Mouse (Mus musculus): Measurements from ENCODE around the gene Rbp1. TPM values are rescaled to one million over a fixed set of nuclear protein-coding genes. Genes with fewer than 3 reads are reported as not detected.
A peak's percentile ranks its signal among the peaks of the same experiment; 100 is the strongest.

The Rbp1 gene
- polyA plus RNA-seq, 1 experiment from 2014 or later: 37.0 TPM

DNA sequence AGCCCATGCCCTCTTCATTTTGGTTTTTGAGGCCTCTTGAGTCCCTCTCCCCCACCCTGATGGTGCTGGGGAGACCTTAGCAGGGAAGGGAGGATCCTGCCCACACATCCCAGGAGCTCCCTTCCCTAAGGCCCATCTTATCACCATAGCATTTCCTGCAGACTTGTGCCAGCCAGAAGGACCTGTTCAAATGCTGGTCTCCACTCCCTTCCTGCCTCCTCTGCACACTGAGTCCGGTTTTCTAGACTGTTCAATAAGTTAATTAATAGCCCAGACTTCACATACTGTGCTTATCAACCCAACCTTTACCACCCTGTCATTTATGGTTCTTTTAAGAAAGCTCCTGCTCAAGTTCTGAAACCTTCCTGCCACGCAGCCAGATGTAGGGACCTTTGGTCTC, 43.9 kb downstream of the Rbp1 start:
- no peaks in the 10 kb centered on the region for H3K9me3 ChIP-seq (replicated peaks)
- no peaks in the 10 kb centered on the region for H3K36me3 ChIP-seq
- H3K4me2 ChIP-seq: no peak overlapping the region
- peaks cover 6% of the 10 kb centered on the region; the same call in 1 of the 2 replicates for H3K4me1 ChIP-seq
- H3K27ac ChIP-seq: no peak overlapping the region
- ATAC-seq: no peak
- H3K9ac ChIP-seq: no peak overlapping the region
- 46% methylated on average over 2 of the region's 2 CpGs for WGBS (ENCODE audit: insufficient replicate concordance)
- no peaks in the 10 kb centered on the region for H3K27me3 ChIP-seq (replicated peaks)
- H3K4me3 ChIP-seq: no peak overlapping the region

DNA sequence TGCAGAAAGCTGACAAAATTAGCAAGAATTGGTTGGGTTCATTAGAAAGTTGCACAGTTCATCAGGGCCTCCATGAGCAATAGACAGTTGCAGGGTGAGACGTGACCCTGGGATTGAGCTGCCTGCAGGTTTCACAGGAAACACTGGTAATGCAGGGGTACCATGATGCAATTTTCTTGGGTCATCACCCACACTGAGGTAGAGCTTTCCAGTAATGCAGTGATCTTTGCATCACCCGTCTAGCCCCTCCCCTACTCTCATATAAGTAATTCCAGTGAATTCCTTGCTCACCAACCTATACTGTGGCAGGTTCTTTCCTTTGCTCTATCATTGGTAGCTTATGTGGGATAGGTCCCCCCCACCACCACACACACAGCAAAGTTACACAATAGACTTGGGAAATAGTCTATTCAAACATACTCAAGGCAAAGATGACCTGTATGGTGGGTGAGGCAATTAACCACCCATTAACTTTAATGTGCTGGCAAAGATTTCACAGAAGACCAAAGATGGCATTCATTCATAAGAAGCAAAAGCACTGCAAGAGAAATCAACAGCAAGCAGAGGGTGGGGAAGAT, 57.5 kb downstream of the Rbp1 start:
- no peak for ATAC-seq
- Histone ChIP-seq H3K4me1 (0 out of 2 replicates have a peak, but pooled peaks cover 2% of the 10 kb centered on the region), H3K36me3 (no peaks in the 10 kb centered on the region), H3K27ac (no peak overlapping the region), H3K4me2 (no peak overlapping the region), H3K27me3 (replicated peaks) (no peaks in the 10 kb centered on the region), H3K9ac (no peak overlapping the region), H3K4me3 (no peak overlapping the region), H3K9me3 (replicated peaks) (no peaks in the 10 kb centered on the region)
- WGBS (ENCODE audit: insufficient replicate concordance): 78% methylated on average over 2 of the region's 2 CpGs

DNA sequence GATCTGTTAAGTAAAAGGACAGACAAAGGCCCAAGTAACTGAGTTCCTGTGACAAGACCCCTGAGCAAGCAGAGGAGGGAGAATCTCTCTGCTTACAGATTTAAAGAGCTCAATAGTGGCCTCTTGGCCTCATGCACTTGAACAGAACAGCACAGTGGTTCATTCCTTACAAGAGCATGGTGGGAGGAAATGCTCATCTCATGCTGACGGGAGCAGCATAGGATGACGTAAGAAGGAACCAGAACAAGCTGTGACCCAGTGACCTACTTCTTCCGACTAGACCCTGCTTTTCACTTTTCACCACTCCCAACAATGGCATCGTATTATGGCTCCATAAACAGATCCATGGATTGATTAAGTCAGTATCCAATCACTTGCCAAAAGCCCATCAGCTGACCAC, 59.5 kb downstream of the Rbp1 start:
- no peak overlapping the region for H3K9ac ChIP-seq
- no peak overlapping the region for H3K27ac ChIP-seq
- 66% methylated on average over 4 of the region's 4 CpGs for WGBS (ENCODE audit: insufficient replicate concordance)
- no peak overlapping the region for H3K4me3 ChIP-seq
- H3K4me1 ChIP-seq: 0 out of 2 replicates have a peak, but pooled peaks cover 6% of the 10 kb centered on the region
- no peak overlapping the region for H3K4me2 ChIP-seq
- no peaks in the 10 kb centered on the region for H3K27me3 ChIP-seq (replicated peaks)
- H3K36me3 ChIP-seq: no peaks in the 10 kb centered on the region
- no peaks in the 10 kb centered on the region for H3K9me3 ChIP-seq (replicated peaks)
- ATAC-seq: no peak

DNA sequence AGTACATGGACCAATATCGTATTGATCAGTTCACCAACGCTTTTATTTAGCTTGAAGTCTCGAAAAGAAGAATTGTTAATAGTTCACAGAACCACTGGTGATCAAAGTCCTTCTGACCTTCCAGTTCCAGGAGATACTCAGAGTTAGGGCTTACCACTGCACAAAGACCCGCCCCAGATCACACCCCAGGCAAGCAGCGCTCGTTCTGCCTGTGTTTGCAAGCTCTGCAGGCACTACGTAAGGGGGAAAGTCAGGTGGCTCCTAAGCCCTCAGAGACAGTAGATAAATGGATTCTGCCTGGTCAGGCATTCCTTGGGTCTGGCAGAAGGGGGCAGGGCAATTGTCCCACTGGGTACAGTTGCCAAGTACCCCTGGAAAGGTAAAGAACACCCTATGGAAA, 62.3 kb downstream of the Rbp1 start:
- Histone ChIP-seq H3K36me3 (no peaks in the 10 kb centered on the region), H3K4me1 (peaks cover 31% of the 10 kb centered on the region), H3K27me3 (replicated peaks) (no peaks in the 10 kb centered on the region), H3K9me3 (replicated peaks) (no peaks in the 10 kb centered on the region), H3K4me2 (no peak overlapping the region), H3K4me3 (no peak overlapping the region), H3K27ac (no peak overlapping the region), H3K9ac (no peak overlapping the region)
- 61% methylated on average over 7 of the region's 7 CpGs for WGBS (ENCODE audit: insufficient replicate concordance)
- no peak for ATAC-seq

DNA sequence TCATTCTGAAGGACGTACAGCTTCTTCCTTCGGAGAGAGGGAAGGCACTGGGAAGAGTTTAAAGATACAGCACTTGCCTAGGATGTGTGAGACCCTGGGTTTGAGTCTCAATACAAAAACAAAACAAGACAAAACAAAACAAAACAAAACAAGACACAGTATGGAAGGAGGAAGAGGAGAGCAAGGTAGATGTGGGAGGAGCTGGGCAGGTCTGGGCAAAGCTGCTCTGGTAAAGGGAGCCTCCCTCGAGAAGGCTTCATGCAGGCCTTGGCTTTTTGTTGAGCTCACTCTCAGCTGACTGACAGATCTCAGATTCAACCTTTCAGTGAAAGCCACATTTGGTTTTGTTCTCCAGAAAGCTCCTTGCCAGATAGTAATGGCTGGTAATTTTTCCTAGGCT, 63.1 kb downstream of the Rbp1 start, which contains the start of gene Rbp2:
Rbp2 (plus strand) TSS at position 301 of the 400 bp plus-strand sequence.
- no peak within 1 kb of the TSS for H3K27ac ChIP-seq
- H3K9ac ChIP-seq: no peak within 1 kb of the TSS
- 70% methylated on average over 3 of the region's 3 CpGs for WGBS (ENCODE audit: insufficient replicate concordance)

DNA sequence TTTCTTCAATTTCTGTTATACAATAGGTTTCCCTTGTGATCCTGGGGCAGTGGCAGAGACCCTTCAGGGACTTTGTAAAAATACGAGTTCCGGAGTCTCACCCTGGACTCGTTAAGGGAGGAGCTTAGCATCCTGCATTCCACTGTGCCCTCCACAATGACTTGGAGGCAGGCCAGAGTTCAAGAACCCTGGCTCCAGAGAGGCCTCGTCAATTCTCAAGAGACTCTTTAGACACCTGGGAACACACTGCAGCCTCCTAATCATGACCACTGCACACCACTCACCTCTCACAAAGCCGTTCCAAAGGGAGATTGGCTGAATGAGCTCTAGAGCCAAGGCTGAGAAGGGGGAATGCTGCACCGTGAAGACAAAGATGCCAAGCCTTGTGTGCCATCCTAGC, 64.5 kb downstream of the Rbp1 start:
- WGBS (ENCODE audit: insufficient replicate concordance): 71% methylated on average over 6 of the region's 6 CpGs
- Histone ChIP-seq H3K4me3 (no peak overlapping the region), H3K4me2 (no peak overlapping the region), H3K4me1 (peaks cover 54% of the 10 kb centered on the region), H3K27me3 (replicated peaks) (no peaks in the 10 kb centered on the region), H3K9me3 (replicated peaks) (no peaks in the 10 kb centered on the region), H3K27ac (no peak overlapping the region), H3K36me3 (no peaks in the 10 kb centered on the region), H3K9ac (no peak overlapping the region)
- ATAC-seq: no peak

More for the DNA sequence above, 63.1 kb downstream of the Rbp1 start, which contains the start of gene Rbp2:
- no peaks in the 10 kb centered on the region for H3K36me3 ChIP-seq
- H3K4me1 ChIP-seq: peaks cover 39% of the 10 kb centered on the region
- no peaks in the 10 kb centered on the region for H3K27me3 ChIP-seq (replicated peaks)
- H3K4me3 ChIP-seq: no peak within 1 kb of the TSS
- no peak within 1 kb of the TSS for H3K4me2 ChIP-seq
- no peak for ATAC-seq
- no peaks in the 10 kb centered on the region for H3K9me3 ChIP-seq (replicated peaks)

DNA sequence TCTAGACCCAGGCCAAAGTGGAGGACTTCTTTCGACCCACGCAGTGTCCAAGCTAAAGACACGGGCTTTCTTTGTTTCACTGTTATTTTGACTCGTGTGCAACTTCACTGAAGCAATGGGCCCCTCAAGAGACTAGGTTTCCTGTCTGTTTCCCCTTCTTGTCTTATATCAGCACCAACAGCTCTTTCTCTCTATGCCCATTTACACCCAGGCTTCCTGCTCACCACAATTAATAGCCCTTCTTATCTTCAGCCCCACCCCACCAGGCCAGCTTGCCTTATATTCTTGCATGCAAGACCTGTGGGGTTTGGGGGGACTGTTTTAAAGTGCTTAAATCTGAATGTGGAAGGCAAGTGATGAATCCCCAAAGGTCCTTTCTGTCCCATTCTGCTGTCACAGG, 66.8 kb downstream of the Rbp1 start:
- Histone ChIP-seq H3K27ac (peak overlapping the region; percentile 75), H3K9me3 (replicated peaks) (no peaks in the 10 kb centered on the region), H3K4me3 (no peak overlapping the region), H3K4me1 (peaks cover 66% of the 10 kb centered on the region), H3K36me3 (no peaks in the 10 kb centered on the region), H3K27me3 (replicated peaks) (no peaks in the 10 kb centered on the region), H3K9ac (0 out of 2 replicates have a peak overlapping the region, but pooled peaks have one; percentile 32), H3K4me2 (peak overlapping the region; percentile 47)
- peak; percentile 86 for ATAC-seq
- WGBS (ENCODE audit: insufficient replicate concordance): 9% methylated on average over 4 of the region's 4 CpGs

DNA sequence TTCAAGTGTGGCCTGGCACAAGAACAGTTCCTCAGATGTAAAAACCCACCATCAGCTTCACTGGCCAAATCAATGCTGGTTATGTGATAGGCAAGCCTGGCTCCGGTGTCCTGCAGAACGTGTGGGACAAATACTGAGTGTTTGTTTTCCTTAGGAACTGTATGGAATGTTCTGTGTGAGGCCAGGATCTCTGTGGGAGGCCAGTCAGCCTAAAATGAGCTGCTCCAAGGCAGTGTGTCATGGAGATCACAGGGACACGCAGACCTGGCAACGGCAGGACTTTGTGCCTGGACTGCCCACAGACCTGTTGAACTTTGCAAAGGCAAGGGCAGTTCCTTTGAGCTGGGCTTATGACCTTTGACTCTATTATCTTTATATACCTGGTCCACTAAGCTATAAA, 67.4 kb downstream of the Rbp1 start:
- ATAC-seq: 0 out of 2 replicates have a peak, but pooled peaks have one; percentile 17
- Histone ChIP-seq H3K36me3 (no peaks in the 10 kb centered on the region), H3K27ac (peak overlapping the region; percentile 75), H3K9ac (no peak overlapping the region), H3K4me3 (no peak overlapping the region), H3K4me2 (peak overlapping the region; percentile 47), H3K27me3 (replicated peaks) (no peaks in the 10 kb centered on the region), H3K4me1 (peaks cover 66% of the 10 kb centered on the region), H3K9me3 (replicated peaks) (no peaks in the 10 kb centered on the region)
- WGBS (ENCODE audit: insufficient replicate concordance): 35% methylated on average over 4 of the region's 4 CpGs

DNA sequence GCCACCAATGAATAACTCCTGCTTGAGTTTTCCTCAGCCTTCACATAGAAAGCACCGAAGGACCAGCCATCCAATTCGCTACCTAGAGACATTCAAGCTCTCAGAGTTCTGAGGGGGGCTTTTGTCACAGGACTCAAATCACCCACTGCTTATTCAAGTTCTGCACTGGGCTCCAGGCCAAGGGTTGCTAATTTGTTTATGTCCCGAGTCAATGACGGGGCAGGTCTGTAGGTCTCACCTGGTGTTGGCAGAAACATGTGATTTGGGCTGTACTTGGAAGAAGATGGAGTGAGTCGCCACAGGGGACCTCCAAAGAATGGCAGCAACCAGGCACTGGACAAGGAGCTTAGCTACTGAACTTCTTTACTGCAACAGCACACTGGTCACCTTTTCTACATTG, 68.3 kb downstream of the Rbp1 start:
- no peak for ATAC-seq
- Histone ChIP-seq H3K4me1 (peaks cover 71% of the 10 kb centered on the region), H3K27ac (no peak overlapping the region), H3K4me3 (no peak overlapping the region), H3K27me3 (replicated peaks) (no peaks in the 10 kb centered on the region), H3K9ac (no peak overlapping the region), H3K9me3 (replicated peaks) (no peaks in the 10 kb centered on the region), H3K4me2 (no peak overlapping the region), H3K36me3 (no peaks in the 10 kb centered on the region)
- WGBS (ENCODE audit: insufficient replicate concordance): 76% methylated on average over 5 of the region's 5 CpGs

DNA sequence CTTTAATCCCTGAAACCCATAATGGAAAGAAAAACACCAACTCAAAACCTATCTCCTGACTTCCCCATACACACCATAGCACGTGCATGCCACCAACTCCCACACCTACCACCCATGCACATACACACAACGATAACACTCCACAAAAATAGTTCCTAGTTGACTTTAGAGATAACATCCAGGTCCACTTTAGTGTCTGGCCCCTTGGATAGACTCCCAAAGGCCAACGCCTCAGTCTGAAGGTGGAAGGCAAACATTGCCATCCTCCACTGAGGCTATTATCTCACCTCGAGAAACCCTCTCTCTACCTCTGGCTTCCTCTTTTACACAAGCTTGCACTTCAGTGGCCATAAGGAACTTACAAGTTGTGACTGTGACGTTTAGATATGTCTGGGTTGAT, 69.5 kb downstream of the Rbp1 start:
- WGBS (ENCODE audit: insufficient replicate concordance): 18% methylated on average over 5 of the region's 5 CpGs
- no peak overlapping the region for H3K4me2 ChIP-seq
- H3K27ac ChIP-seq: peak overlapping the region; percentile 17; the same call in 1 of the 2 replicates
- H3K27me3 ChIP-seq (replicated peaks): no peaks in the 10 kb centered on the region
- ATAC-seq: peak; percentile 44
- H3K9me3 ChIP-seq (replicated peaks): no peaks in the 10 kb centered on the region
- H3K4me1 ChIP-seq: peaks cover 71% of the 10 kb centered on the region
- H3K4me3 ChIP-seq: no peak overlapping the region
- no peak overlapping the region for H3K9ac ChIP-seq
- H3K36me3 ChIP-seq: no peaks in the 10 kb centered on the region

DNA sequence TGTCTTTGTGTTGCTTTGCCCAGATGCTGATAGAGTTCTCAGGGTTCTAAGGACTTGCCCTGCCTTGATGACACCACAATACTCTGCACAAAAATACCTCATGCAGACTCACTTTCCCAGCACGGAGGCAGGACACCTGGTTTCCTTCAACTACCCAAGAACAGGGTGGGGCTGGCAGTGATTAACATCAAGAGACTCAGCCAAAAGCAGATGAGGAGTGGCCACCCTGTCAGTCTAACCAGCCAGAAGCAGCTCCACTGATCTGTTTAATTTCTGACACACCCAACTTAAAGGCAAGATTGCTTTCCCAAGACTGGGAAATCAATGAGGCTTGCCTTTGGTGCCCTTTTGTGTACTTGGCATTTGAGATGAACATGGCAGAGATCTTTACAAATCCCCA, 70.1 kb downstream of the Rbp1 start:
- 26% methylated on average over 1 of the region's 1 CpGs for WGBS (ENCODE audit: insufficient replicate concordance)
- H3K27ac ChIP-seq: peak overlapping the region; percentile 17; the same call in 1 of the 2 replicates
- no peaks in the 10 kb centered on the region for H3K36me3 ChIP-seq
- H3K9ac ChIP-seq: no peak overlapping the region
- no peaks in the 10 kb centered on the region for H3K27me3 ChIP-seq (replicated peaks)
- ATAC-seq: no peak
- H3K4me2 ChIP-seq: no peak overlapping the region
- no peak overlapping the region for H3K4me3 ChIP-seq
- H3K4me1 ChIP-seq: peaks cover 71% of the 10 kb centered on the region
- no peaks in the 10 kb centered on the region for H3K9me3 ChIP-seq (replicated peaks)

Measured in liver, embryonic 12.5 days (tissue).